Mouse (Mus musculus) heart, embryonic 16.5 days (tissue): ENCODE measurements at regions not wholly inside any gene's neighbourhood (a gene's known extent, or its start where the extent isn't known, plus 50 kb on each side); places are given as distances from the start of the nearest gene placed in this dataset.

Experiments
- ATAC-seq: fragments of 200-750 bp; cut with Nextera tagmentation; replicated peaks from 2 replicates; pipeline ENCODE4 v1.8.0; 2017; ENCODE audit warnings: moderate number of reproducible peaks; ENCODE audit not compliant: insufficient read depth, low FRiP score; ENCODE audit errors: extremely low read depth
- H3K27ac ChIP-seq: fragments of 300-500 bp; sonication (generic); 2 replicates; pipeline ENCODE4 v1.5.1; 2014; ENCODE audit warnings: mild to moderate bottlenecking, low read length, control low read depth, moderate library complexity
- H3K27me3 ChIP-seq: fragments of 300-500 bp; sonication (generic); 2 replicates; pipeline ENCODE4 v1.6.1; 2014; ENCODE audit warnings: low read length, mixed read lengths; ENCODE audit not compliant: control insufficient read depth, insufficient read depth
- H3K36me3 ChIP-seq: fragments of 300-500 bp; sonication (generic); 2 replicates; pipeline ENCODE4 v1.6.1; 2014; ENCODE audit not compliant: control insufficient read depth, insufficient read depth
- H3K4me1 ChIP-seq: fragments of 300-500 bp; sonication (generic); 2 replicates; pipeline ENCODE4 v1.6.1; 2014; ENCODE audit warnings: low read length, mixed read lengths; ENCODE audit not compliant: control insufficient read depth, insufficient read depth
- H3K4me2 ChIP-seq: fragments of 300-500 bp; sonication (generic); 2 replicates; pipeline ENCODE4 v1.6.1; 2014; ENCODE audit warnings: low read depth, mild to moderate bottlenecking, control low read depth, low read length
- H3K4me3 ChIP-seq: fragments of 300-500 bp; sonication (generic); 2 replicates; pipeline ENCODE4 v1.5.1; 2014; ENCODE audit warnings: mild to moderate bottlenecking, control low read depth, low read length
- H3K9ac ChIP-seq: fragments of 300-500 bp; sonication (generic); 2 replicates; pipeline ENCODE4 v1.6.1; 2014; ENCODE audit warnings: low read length, control low read depth
- H3K9me3 ChIP-seq: fragments of 300-500 bp; sonication (generic); replicated peaks from 2 replicates; pipeline ENCODE4 v1.6.1; 2016; ENCODE audit warnings: low read length; ENCODE audit not compliant: control insufficient read depth
- WGBS: fragments of 180-500 bp; shearing (Covaris S2); extraction: QIAGEN DNeasy Blood & Tissue Kit; methylation state at CpG from one replicate; pipeline ENCODE4 v1.1.7; 2014; 5-methylcytosine and 5-hydroxymethylcytosine counted together

DNA sequence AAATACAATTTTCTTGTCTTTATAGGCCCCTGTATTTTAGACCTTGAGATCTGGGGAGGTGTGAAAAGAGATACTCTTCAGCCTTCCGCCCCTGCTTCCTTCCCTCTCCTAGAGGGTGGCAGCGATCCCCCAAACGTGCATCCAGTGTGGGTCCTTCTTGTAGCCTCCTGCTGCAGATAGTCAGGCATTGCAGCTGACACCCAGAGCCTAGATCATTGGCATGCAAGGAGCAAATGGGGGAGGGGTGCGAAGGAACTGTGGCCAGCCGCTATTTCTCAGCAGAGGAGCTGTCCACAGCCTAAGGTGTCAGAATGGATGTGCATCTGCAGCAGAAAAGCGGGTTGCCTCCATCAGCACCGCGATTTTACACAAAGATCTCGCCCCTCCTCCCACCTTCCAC lies 629.0 kb upstream of the Cypt12 start:
- H3K4me1 ChIP-seq, result no peaks in the 10 kb centered on the region
- H3K27ac ChIP-seq, result no peak overlapping the region
- peak; percentile 65; the same call in 1 of the 2 replicates for ATAC-seq
- H3K9ac ChIP-seq, result no peak overlapping the region
- peak overlapping the region; percentile 26; the same call in 1 of the 2 replicates for H3K4me2 ChIP-seq
- H3K27me3 ChIP-seq, result no peaks in the 10 kb centered on the region
- H3K9me3 ChIP-seq, result no peaks in the 10 kb centered on the region
- H3K4me3 ChIP-seq, result no peak overlapping the region
- 3% methylated on average over 9 of the region's 9 CpGs for WGBS
- H3K36me3 ChIP-seq, result no peaks in the 10 kb centered on the region

DNA sequence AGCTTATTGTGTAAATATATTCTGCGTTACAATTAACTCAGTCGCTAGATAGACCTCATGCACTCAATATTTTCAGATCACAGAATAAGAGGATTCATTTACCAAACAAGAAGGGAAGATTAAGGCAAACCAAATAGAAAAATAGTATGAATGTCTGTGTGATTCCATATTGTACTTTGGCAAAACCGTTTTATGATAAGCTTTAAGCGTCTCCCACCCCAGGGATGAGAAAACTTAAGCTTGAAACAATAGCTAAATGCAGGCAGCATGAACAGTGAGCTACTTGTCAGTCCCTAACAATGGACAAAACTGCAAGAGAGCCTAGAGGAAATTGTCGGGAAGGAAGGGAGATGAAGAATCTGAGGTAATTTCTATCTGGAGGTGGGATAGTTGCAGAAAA lies 628.3 kb upstream of the Cypt12 start:
- Histone ChIP-seq H3K9ac (no peak overlapping the region), H3K27ac (no peak overlapping the region), H3K36me3 (no peaks in the 10 kb centered on the region), H3K4me3 (no peak overlapping the region), H3K4me1 (no peaks in the 10 kb centered on the region), H3K9me3 (no peaks in the 10 kb centered on the region), H3K4me2 (no peak overlapping the region), H3K27me3 (no peaks in the 10 kb centered on the region)
- no peak for ATAC-seq
- WGBS, result 54% methylated on average over 5 of the region's 5 CpGs

- Histone ChIP-seq H3K36me3 (no peaks in the 10 kb centered on the region), H3K9ac (no peak overlapping the region), H3K9me3 (no peaks in the 10 kb centered on the region), H3K4me1 (no peaks in the 10 kb centered on the region), H3K27me3 (no peaks in the 10 kb centered on the region), H3K4me3 (no peak overlapping the region), H3K27ac (no peak overlapping the region), H3K4me2 (no peak overlapping the region)
- ATAC-seq, result no peak
- WGBS, result 46% methylated on average over 2 of the region's 2 CpGs
Observed at GRCm38 (mm10) chr3:17322266-17322665, 625.9 kb upstream of the Cypt12 start.

- 37% methylated on average over 7 of the region's 7 CpGs for WGBS
- no peak overlapping the region for H3K9ac ChIP-seq
- no peak overlapping the region for H3K4me2 ChIP-seq
- no peaks in the 10 kb centered on the region for H3K27me3 ChIP-seq
- no peaks in the 10 kb centered on the region for H3K36me3 ChIP-seq
- H3K4me3 ChIP-seq, result no peak overlapping the region
- H3K4me1 ChIP-seq, result no peaks in the 10 kb centered on the region
- no peak for ATAC-seq
- no peaks in the 10 kb centered on the region for H3K9me3 ChIP-seq
- no peak overlapping the region for H3K27ac ChIP-seq
Observed at GRCm38 (mm10) chr3:17324816-17325215, 623.4 kb upstream of the Cypt12 start.

DNA sequence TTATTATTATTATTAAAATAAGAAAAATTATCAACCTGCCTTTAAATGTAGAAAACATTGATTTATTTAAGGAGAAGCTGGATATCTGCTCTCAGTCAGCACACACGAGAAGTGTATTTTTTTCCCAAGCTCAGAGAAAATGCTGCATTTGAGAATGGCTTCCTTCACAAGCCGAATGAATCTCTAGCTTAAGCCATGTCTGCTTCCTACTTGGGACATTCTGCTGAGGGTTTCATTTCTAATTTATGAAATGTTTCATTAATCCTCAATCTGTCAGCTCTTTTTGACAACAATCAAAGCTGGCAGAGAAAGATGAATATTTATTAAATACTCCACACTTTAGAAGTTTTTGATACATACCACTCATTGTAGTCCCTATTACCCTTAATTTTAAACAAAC lies 622.4 kb upstream of the Cypt12 start:
- no peaks in the 10 kb centered on the region for H3K9me3 ChIP-seq
- no peak for ATAC-seq
- no peaks in the 10 kb centered on the region for H3K4me1 ChIP-seq
- H3K27me3 ChIP-seq, result no peaks in the 10 kb centered on the region
- H3K4me3 ChIP-seq, result no peak overlapping the region
- no peak overlapping the region for H3K9ac ChIP-seq
- H3K36me3 ChIP-seq, result no peaks in the 10 kb centered on the region
- H3K27ac ChIP-seq, result no peak overlapping the region
- 73% methylated on average over 2 of the region's 2 CpGs for WGBS
- H3K4me2 ChIP-seq, result no peak overlapping the region

- H3K36me3 ChIP-seq, result no peaks in the 10 kb centered on the region
- H3K9me3 ChIP-seq, result no peaks in the 10 kb centered on the region
- WGBS, result 91% methylated on average over 8 of the region's 8 CpGs
- H3K27ac ChIP-seq, result no peak overlapping the region
- H3K4me2 ChIP-seq, result no peak overlapping the region
- H3K27me3 ChIP-seq, result no peaks in the 10 kb centered on the region
- no peak overlapping the region for H3K4me3 ChIP-seq
- ATAC-seq, result no peak
- H3K4me1 ChIP-seq, result no peaks in the 10 kb centered on the region
- H3K9ac ChIP-seq, result no peak overlapping the region
Observed at GRCm38 (mm10) chr3:17326292-17326691, 621.9 kb upstream of the Cypt12 start.

- Histone ChIP-seq H3K27ac (no peak overlapping the region), H3K4me1 (no peaks in the 10 kb centered on the region), H3K36me3 (no peaks in the 10 kb centered on the region), H3K9ac (no peak overlapping the region), H3K4me2 (no peak overlapping the region), H3K4me3 (no peak overlapping the region), H3K27me3 (no peaks in the 10 kb centered on the region), H3K9me3 (no peaks in the 10 kb centered on the region)
- 88% methylated on average over 4 of the region's 4 CpGs for WGBS
- no peak for ATAC-seq
Observed at GRCm38 (mm10) chr3:17326774-17327173, 621.4 kb upstream of the Cypt12 start.

- no peak for ATAC-seq
Observed at GRCm38 (mm10) chr3:17327706-17328105, 620.5 kb upstream of the Cypt12 start.

DNA sequence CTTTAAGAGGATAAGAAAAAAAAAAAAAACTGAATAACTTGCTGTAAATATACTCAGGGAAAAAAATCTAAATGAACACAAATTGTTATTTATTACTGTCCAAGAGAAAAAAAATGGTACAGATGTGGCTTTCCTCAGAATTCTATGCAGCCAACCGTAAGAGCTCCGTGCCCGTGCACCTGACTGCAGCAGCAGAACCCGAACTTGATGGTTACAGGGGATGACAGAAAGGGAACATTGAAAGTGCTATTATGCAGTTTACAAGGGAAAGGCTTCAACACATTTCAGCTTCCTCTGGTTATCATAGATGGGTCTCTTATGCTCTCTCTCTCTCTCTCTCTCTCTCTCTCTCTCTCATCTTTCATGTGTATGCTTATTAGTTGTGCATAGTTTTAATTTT lies 618.8 kb upstream of the Cypt12 start:
- ATAC-seq, result no peak
- 73% methylated on average over 4 of the region's 4 CpGs for WGBS
- H3K36me3 ChIP-seq, result no peaks in the 10 kb centered on the region
- no peak overlapping the region for H3K9ac ChIP-seq
- H3K4me2 ChIP-seq, result no peak overlapping the region
- no peaks in the 10 kb centered on the region for H3K9me3 ChIP-seq
- no peaks in the 10 kb centered on the region for H3K4me1 ChIP-seq
- no peak overlapping the region for H3K27ac ChIP-seq
- H3K4me3 ChIP-seq, result no peak overlapping the region
- no peaks in the 10 kb centered on the region for H3K27me3 ChIP-seq

More at GRCm38 (mm10) chr3:17327706-17328105, 620.5 kb upstream of the Cypt12 start:
- H3K9me3 ChIP-seq, result no peaks in the 10 kb centered on the region
- H3K27me3 ChIP-seq, result no peaks in the 10 kb centered on the region
- H3K27ac ChIP-seq, result no peak overlapping the region
- no peaks in the 10 kb centered on the region for H3K4me1 ChIP-seq
- no peak overlapping the region for H3K9ac ChIP-seq
- no peak overlapping the region for H3K4me2 ChIP-seq
- no peak overlapping the region for H3K4me3 ChIP-seq
- 83% methylated on average over 4 of the region's 4 CpGs for WGBS
- no peaks in the 10 kb centered on the region for H3K36me3 ChIP-seq
